Mouse (Mus musculus): ENCODE data around the gene Gsap. TPM values are rescaled to one million over a fixed set of nuclear protein-coding genes. Genes with fewer than 3 reads are reported as not detected.
A peak's percentile ranks its signal among the peaks of the same experiment; 100 is the strongest.
"Not testable (repeated sequence)": the region's sequence is repeated elsewhere in the genome, so short reads cannot be mapped to it uniquely, and the experiment has no call there.

Gene Gsap
- polyA plus RNA-seq (2015; fragmentation: Nextera tagmentation; extraction: Ambion mirVana): 1.8 and 2.0 TPM in 2 replicates

DNA sequence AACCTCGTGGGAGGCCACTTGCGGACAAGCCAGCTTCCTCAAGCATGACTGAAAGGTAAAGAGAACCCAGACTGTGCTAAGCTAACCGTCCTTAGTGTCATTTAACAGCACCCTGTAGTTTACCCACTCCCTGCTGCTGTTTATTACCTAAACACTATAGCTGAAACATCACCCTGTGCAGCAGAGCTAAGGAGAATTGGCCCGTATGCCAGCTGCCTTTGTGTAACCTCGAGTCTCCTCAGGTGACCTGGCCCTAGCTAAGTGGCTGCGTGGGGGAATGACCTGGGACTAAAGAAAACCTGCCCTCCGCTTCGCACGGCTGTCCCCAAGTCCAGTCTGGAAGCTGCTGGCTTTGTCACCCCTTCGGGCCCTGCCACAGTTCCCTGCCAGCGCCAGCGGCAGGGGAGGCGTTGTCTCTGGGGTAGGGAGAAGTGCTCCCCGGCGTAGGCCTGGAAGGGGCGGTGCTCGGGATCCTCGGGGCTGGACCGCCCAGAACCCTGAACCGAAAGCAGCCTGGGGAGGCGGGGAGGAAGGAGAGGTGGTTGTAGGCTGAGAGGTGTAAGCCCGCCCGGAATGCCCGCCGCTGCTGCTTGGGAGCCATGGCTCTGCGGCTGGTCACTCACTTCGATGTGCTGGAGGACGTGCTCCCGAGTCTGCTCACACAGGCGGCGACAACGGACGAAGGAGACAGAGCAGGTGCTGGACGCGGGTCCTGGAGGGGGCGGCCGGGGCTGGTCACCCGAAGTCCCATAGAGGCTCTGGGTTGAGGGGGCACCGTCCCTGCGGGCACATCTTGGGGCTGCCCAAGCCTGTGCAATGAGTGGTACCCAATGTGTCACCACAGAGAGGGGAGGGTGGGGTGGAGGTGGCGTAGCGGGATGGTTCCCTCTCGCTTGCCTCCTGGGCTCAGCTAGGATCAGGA, at the start of gene Gsap:
TSS of gene Gsap (plus strand) at position 492 of the 922 bp plus-strand sequence.
- Histone ChIP-seq H3K4me3 (replicated peaks; ENCODE audit: low read depth, low read length) (peak within 1 kb of the TSS; percentile 56), H3K9me3 (replicated peaks; ENCODE audit: low read length) (no peaks in the 10 kb centered on the region), H3K27ac (peak within 1 kb of the TSS; percentile 54; the same call in 1 of the 2 replicates), H3K4me1 (replicated peaks; ENCODE audit: insufficient read depth, low read length) (0 out of 2 replicates have a peak, but pooled peaks cover 7% of the 10 kb centered on the region), H3K9ac (ENCODE audit: low read depth, low read length) (peak within 1 kb of the TSS; percentile 59), H3K4me2 (ENCODE audit: low read length) (peak within 1 kb of the TSS; percentile 92), H3K36me3 (ENCODE audit: insufficient read depth, low read length) (no peaks in the 10 kb centered on the region), H3K27me3 (ENCODE audit: insufficient read depth, low read length) (no peaks in the 10 kb centered on the region)
- ATAC-seq (replicated peaks; ENCODE audit: low FRiP score, low read depth) (peak; percentile 86), DNase-seq (ENCODE audit: low spot score) (peak; percentile 63)
- TF ChIP-seq CTCF (IDR thresholded peaks at IDR 0.05; ENCODE audit: low read depth): no peak
- WGBS: 3% methylated on average over 42 of the region's 43 CpGs

GRCm38 (mm10) chr5:21136575-21136974, 49.5 kb upstream of the Gsap start:
- 73% methylated on average over 5 of the region's 5 CpGs for WGBS
- no peak for TF ChIP-seq CTCF (IDR thresholded peaks at IDR 0.05; ENCODE audit: low read depth)
- no peak overlapping the region for H3K4me2 ChIP-seq (ENCODE audit: low read length)
- H3K36me3 ChIP-seq (ENCODE audit: insufficient read depth, low read length): no peaks in the 10 kb centered on the region
- ATAC-seq (replicated peaks; ENCODE audit: low FRiP score, low read depth) (no peak), DNase-seq (ENCODE audit: low spot score) (no peak)
- H3K4me1 ChIP-seq (replicated peaks; ENCODE audit: insufficient read depth, low read length): no peaks in the 10 kb centered on the region
- H3K9me3 ChIP-seq (replicated peaks; ENCODE audit: low read length): no peaks in the 10 kb centered on the region
- no peak overlapping the region for H3K4me3 ChIP-seq (replicated peaks; ENCODE audit: low read depth, low read length)
- no peak overlapping the region for H3K27ac ChIP-seq
- H3K9ac ChIP-seq (ENCODE audit: low read depth, low read length): no peak overlapping the region
- H3K27me3 ChIP-seq (ENCODE audit: insufficient read depth, low read length): no peaks in the 10 kb centered on the region

DNA sequence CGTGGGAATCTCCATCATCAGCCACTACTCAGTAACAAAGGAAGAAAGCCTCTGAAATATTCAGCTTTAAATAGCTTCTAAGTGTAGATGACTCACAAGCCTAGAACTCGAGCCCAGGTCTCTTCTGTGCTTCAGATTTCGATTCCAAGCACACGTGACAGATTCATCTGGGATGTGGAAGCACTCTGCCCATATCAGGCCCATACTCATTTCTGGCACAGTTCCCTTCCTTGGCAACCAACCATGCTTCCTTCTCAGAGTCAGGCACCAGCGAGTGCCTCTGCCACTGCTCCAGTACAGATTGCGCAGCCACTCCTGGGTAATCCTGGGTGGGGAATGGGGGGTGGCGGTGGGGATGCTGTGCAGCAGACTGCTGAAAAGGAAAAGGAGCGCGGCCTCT, 46.5 kb upstream of the Gsap start:
- no peak for TF ChIP-seq CTCF (IDR thresholded peaks at IDR 0.05; ENCODE audit: low read depth)
- no peaks in the 10 kb centered on the region for H3K27me3 ChIP-seq (ENCODE audit: insufficient read depth, low read length)
- no peaks in the 10 kb centered on the region for H3K36me3 ChIP-seq (ENCODE audit: insufficient read depth, low read length)
- no peak overlapping the region for H3K4me3 ChIP-seq (replicated peaks; ENCODE audit: low read depth, low read length)
- H3K4me2 ChIP-seq (ENCODE audit: low read length): no peak overlapping the region
- ATAC-seq (replicated peaks; ENCODE audit: low FRiP score, low read depth) (no peak), DNase-seq (ENCODE audit: low spot score) (no peak)
- H3K9ac ChIP-seq (ENCODE audit: low read depth, low read length): no peak overlapping the region
- no peak overlapping the region for H3K27ac ChIP-seq
- no peaks in the 10 kb centered on the region for H3K4me1 ChIP-seq (replicated peaks; ENCODE audit: insufficient read depth, low read length)
- 66% methylated on average over 9 of the region's 9 CpGs for WGBS
- H3K9me3 ChIP-seq (replicated peaks; ENCODE audit: low read length): no peaks in the 10 kb centered on the region

DNA sequence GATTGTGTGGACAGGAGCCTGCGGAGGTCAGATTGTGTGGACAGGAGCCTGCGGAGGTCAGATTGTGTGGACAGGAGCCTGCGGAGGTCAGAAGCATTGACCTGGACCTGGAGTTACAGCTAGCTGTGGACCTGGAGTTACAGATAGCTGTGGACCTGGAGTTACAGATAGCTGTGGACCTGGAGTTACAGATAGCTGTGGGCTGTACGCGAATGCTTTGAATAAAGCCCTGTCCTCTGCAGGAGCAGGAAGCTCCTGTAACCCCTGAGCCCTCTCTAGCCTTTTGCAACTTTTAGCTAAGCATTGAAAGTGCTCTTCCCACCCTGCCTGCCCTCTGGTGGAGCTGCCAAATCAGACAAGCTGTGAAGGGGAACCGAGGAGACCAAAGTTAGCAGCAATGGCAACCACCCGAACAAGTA, 44.9 kb upstream of the Gsap start:
- H3K27ac ChIP-seq; H3K9ac ChIP-seq (ENCODE audit: low read depth, low read length); H3K4me3 ChIP-seq (replicated peaks; ENCODE audit: low read depth, low read length); H3K9me3 ChIP-seq (replicated peaks; ENCODE audit: low read length); ATAC-seq (replicated peaks; ENCODE audit: low FRiP score, low read depth); H3K4me2 ChIP-seq (ENCODE audit: low read length); H3K27me3 ChIP-seq (ENCODE audit: insufficient read depth, low read length); H3K36me3 ChIP-seq (ENCODE audit: insufficient read depth, low read length); H3K4me1 ChIP-seq (replicated peaks; ENCODE audit: insufficient read depth, low read length): not testable (repeated sequence)
- WGBS: 66% methylated on average over 7 of the region's 7 CpGs
- TF ChIP-seq CTCF (IDR thresholded peaks at IDR 0.05; ENCODE audit: low read depth): peak; percentile 59
- DNase-seq (ENCODE audit: low spot score): peak; percentile 51

DNA sequence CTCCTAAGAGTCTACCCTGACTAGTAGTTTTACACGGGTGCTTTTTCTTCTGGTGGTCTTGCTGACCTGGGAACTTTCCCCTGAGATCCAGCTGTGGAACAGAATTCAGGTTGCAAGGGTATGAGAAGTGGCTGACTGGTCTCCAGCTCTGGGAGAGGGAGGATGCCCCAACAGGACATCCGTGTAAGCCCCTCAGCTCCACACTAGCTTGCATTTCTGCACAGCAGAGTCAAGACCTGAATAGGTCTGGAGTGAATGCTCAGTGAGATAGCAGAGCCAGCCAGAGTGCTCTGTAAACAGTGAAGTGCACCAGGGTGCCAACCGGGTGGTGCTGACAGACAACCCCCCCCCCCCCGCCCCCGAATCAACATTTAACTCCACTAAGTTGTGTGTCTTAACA, 44.4 kb upstream of the Gsap start:
- no peak for DNase-seq (ENCODE audit: low spot score)
- WGBS: 57% methylated on average over 5 of the region's 5 CpGs

GRCm38 (mm10) chr5:21143032-21143431, 43.0 kb upstream of the Gsap start:
- DNase-seq (ENCODE audit: low spot score) (no peak), ATAC-seq (replicated peaks; ENCODE audit: low FRiP score, low read depth) (no peak)
- TF ChIP-seq CTCF (IDR thresholded peaks at IDR 0.05; ENCODE audit: low read depth): no peak
- no peak overlapping the region for H3K9ac ChIP-seq (ENCODE audit: low read depth, low read length)
- H3K4me2 ChIP-seq (ENCODE audit: low read length): no peak overlapping the region
- H3K4me3 ChIP-seq (replicated peaks; ENCODE audit: low read depth, low read length): no peak overlapping the region
- no peaks in the 10 kb centered on the region for H3K9me3 ChIP-seq (replicated peaks; ENCODE audit: low read length)
- 86% methylated on average over 7 of the region's 7 CpGs for WGBS
- H3K27ac ChIP-seq: no peak overlapping the region
- no peaks in the 10 kb centered on the region for H3K36me3 ChIP-seq (ENCODE audit: insufficient read depth, low read length)
- no peaks in the 10 kb centered on the region for H3K27me3 ChIP-seq (ENCODE audit: insufficient read depth, low read length)
- H3K4me1 ChIP-seq (replicated peaks; ENCODE audit: insufficient read depth, low read length): no peaks in the 10 kb centered on the region

More for the DNA sequence above, 44.4 kb upstream of the Gsap start:
- H3K36me3 ChIP-seq (ENCODE audit: insufficient read depth, low read length): no peaks in the 10 kb centered on the region
- no peaks in the 10 kb centered on the region for H3K9me3 ChIP-seq (replicated peaks; ENCODE audit: low read length)
- no peak for TF ChIP-seq CTCF (IDR thresholded peaks at IDR 0.05; ENCODE audit: low read depth)
- H3K27me3 ChIP-seq (ENCODE audit: insufficient read depth, low read length): no peaks in the 10 kb centered on the region
- no peaks in the 10 kb centered on the region for H3K4me1 ChIP-seq (replicated peaks; ENCODE audit: insufficient read depth, low read length)
- no peak overlapping the region for H3K4me2 ChIP-seq (ENCODE audit: low read length)
- no peak overlapping the region for H3K4me3 ChIP-seq (replicated peaks; ENCODE audit: low read depth, low read length)
- ATAC-seq (replicated peaks; ENCODE audit: low FRiP score, low read depth): no peak
- no peak overlapping the region for H3K27ac ChIP-seq
- H3K9ac ChIP-seq (ENCODE audit: low read depth, low read length): no peak overlapping the region

Measured in kidney, postnatal 0 days (tissue).